Mouse (Mus musculus) cerebellum, adult 2 months (tissue): ENCODE measurements around the gene Rasgef1b. TPM values are rescaled to one million over a fixed set of nuclear protein-coding genes. Genes with fewer than 3 reads are reported as not detected.

Experiments
- DNase-seq, 2 experiments: peaks; one replicate each; pipeline ENCODE4 v3.0.0; 2021
- H3K27ac ChIP-seq: fragments of 200-500 bp; 2 replicates; pipeline ENCODE4 v1.5.1; 2012; ENCODE audit warnings: low read length, control low read depth, inconsistent platforms; ENCODE audit not compliant: insufficient read depth
- H3K27me3 ChIP-seq: fragments of 200-500 bp; 2 replicates; pipeline ENCODE4 v1.6.1; 2012; ENCODE audit warnings: inconsistent platforms, mild to moderate bottlenecking, low read length, moderate library complexity; ENCODE audit not compliant: control insufficient read depth, insufficient read depth
- H3K4me1 ChIP-seq: fragments of 200-500 bp; 2 replicates; pipeline ENCODE4 v1.6.1; 2011; ENCODE audit warnings: low read length; ENCODE audit not compliant: control insufficient read depth, insufficient read depth
- H3K4me3 ChIP-seq: fragments of 200-500 bp; replicated peaks from 2 replicates; pipeline ENCODE3; 2011; ENCODE audit warnings: mild to moderate bottlenecking, low read depth, low read length, control low read depth; ENCODE audit not compliant: insufficient read depth
- CTCF ChIP-seq: fragments of 200-500 bp; IDR thresholded peaks from 2 replicates; pipeline ENCODE4 v1.5.1; 2011; ENCODE audit warnings: low read depth, mild to moderate bottlenecking, control low read depth, low read length, moderate library complexity, borderline replicate concordance; ENCODE audit not compliant: insufficient read depth
- POLR2A ChIP-seq: fragments of 200-500 bp; IDR thresholded peaks from 2 replicates; pipeline ENCODE4 v1.6.1; 2011; ENCODE audit warnings: low read length, control low read depth, borderline replicate concordance; ENCODE audit not compliant: insufficient read depth
- WGBS: fragments of 180-500 bp; shearing (Covaris S2); methylation state at CpG from one replicate; pipeline ENCODE4 v1.1.7; 2018; 5-methylcytosine and 5-hydroxymethylcytosine counted together
- polyA plus RNA-seq: library from polyadenylated mRNA; depleted of rRNA; stranded (reverse); fragments of >200 nt; gene quantifications from 2 replicates; pipeline ENCODE4 v1.2.3, GENCODE M21; 2012

Rasgef1b gene
- polyA plus RNA-seq, 1 experiment, result 19.6 TPM

DNA sequence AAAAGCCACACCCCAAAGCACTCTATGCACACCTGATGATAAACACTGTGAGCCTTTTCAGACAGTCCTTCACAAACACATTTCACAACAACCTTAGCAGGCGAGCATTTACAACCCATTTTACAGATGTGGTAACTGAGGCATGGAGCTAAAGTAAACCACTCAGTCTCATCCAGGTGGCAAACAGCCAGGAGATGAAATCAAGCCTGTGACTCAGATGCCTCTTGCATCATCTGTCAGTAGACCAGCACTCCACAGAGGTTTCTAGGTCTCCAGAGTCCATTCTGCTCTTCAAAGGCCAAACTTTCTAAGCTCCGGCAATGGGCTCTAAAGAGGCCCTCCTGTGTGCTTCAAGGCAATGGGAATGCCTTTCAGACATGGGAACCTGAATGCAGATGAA lies 396.8 kb downstream of the Rasgef1b start:
- no peak for TF ChIP-seq POLR2A
- TF ChIP-seq CTCF, result no peak
- 94% methylated on average over 2 of the region's 2 CpGs for WGBS
- no peaks in the 10 kb centered on the region for H3K27me3 ChIP-seq
- H3K4me3 ChIP-seq, result no peak overlapping the region
- no peak overlapping the region for H3K27ac ChIP-seq
- no peaks in the 10 kb centered on the region for H3K4me1 ChIP-seq
- no peak for DNase-seq

DNA sequence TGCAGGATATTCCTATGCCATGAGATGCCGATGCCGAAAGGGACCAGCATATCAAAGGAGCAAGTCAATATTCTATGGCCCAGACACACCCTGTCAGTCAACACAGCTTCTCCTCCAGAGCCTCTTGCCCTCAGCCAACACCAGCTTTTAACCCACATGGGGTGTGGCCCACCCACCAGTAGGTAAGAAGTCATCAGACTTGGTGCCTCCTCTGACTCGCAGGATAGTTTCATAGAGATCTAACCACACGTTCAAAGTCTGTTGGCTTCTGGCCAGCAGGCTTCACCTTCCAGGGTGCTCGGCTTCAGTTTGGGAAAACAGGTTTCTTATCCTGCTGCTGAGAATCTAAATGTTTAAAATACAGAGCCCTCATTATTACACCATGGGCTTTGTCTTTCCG lies 399.8 kb downstream of the Rasgef1b start:
- WGBS, result 74% methylated on average over 6 of the region's 6 CpGs
- DNase-seq, result no peak
- TF ChIP-seq POLR2A, result no peak
- TF ChIP-seq CTCF, result no peak

DNA sequence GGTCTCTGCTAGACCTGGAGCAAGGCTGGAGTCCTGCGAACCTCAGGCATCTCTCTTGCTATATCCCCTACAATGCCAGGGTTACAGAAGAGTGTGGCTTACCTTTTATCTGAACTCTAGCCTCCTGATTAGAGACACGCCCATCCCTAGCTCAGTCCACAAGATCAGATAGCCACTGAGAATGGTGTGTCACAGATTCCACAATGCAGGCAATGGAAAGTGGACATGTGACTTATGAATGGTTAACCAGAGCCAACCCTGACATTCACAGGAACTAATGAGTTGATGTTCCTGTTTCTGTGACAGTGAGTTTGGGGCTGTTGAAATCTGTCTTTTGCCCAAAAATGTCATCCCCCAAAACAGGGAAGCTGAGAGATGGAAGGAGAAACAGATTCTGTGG lies 401.8 kb downstream of the Rasgef1b start:
- no peak overlapping the region for H3K27ac ChIP-seq
- TF ChIP-seq CTCF, result no peak
- TF ChIP-seq POLR2A, result no peak
- WGBS, result 96% methylated on average over 2 of the region's 2 CpGs

More for the DNA sequence above, 399.8 kb downstream of the Rasgef1b start:
- Histone ChIP-seq H3K27ac (no peak overlapping the region), H3K4me3 (no peak overlapping the region), H3K4me1 (no peaks in the 10 kb centered on the region), H3K27me3 (no peaks in the 10 kb centered on the region)

DNA sequence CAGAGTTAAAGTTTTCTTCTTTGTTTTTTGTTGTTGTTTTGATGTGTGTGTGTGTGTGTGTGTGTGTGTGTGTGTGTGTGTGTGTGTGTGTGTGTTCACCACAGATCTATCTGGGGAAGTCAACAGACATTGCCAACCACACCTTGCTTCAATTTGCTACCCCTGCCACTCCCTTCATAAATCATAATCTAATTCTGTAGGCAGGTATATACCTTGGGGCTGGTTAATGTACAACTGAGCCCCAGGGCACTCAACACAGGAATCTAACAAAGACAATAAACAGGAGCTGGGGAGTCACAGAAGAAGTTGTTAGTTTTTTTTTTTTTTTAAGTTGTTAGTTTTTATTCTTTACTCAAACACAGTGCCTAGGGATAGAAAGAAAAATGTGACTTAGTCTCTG lies 403.6 kb downstream of the Rasgef1b start:
- no peaks in the 10 kb centered on the region; the same call in 1 of the 2 replicates for H3K27me3 ChIP-seq
- no peak for TF ChIP-seq CTCF
- no peak for TF ChIP-seq POLR2A
- no peak for DNase-seq
- H3K27ac ChIP-seq, result no peak overlapping the region
- no peak overlapping the region for H3K4me3 ChIP-seq
- H3K4me1 ChIP-seq, result no peaks in the 10 kb centered on the region

More for the DNA sequence above, 401.8 kb downstream of the Rasgef1b start:
- H3K4me1 ChIP-seq, result no peaks in the 10 kb centered on the region
- DNase-seq, result no peak
- H3K4me3 ChIP-seq, result no peak overlapping the region
- H3K27me3 ChIP-seq, result no peaks in the 10 kb centered on the region

DNA sequence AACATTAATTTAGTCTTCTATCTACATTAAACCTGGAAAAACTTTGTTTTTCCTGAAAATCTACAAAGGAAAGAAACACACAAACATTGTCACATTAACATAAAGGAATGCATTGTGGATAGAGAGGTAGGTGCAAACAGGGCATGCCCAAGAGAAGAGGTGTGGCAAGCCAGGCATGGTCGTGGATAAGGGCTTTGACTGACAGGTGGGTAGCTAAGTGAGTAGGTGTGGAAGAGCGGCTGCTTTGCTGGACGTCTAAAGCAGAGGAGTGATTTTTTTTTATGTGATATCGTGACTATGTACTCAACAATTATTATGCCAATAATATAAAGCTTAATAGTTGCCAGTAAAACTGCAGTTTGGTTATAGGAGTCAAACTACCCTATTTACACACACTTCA lies 408.1 kb downstream of the Rasgef1b start:
- TF ChIP-seq CTCF (no peak), POLR2A (no peak)
- Histone ChIP-seq H3K4me1 (no peaks in the 10 kb centered on the region), H3K27me3 (no peaks in the 10 kb centered on the region; the same call in 1 of the 2 replicates), H3K27ac (no peak overlapping the region), H3K4me3 (no peak overlapping the region)
- 86% methylated on average over 4 of the region's 4 CpGs for WGBS
- DNase-seq, result no peak

DNA sequence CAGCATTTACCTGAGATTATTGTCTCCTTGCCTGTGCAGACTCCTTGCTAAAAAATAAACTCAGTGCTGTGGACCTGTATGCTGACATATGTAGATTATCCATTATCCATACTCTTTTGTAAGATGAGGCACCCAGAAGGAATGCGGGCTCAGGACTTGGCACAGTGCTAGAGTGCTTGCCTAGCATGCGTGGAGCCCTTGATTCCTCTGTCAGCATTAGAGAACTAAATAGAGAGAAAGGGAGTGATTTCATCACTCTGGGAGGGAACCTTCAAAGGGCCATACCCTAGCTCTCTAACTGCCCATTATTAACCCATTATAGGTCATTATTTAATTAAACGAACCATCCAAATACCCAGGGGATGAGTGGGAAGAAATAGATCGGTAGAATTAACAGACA lies 430.9 kb downstream of the Rasgef1b start:
- DNase-seq, result no peak
- no peaks in the 10 kb centered on the region for H3K4me1 ChIP-seq
- no peaks in the 10 kb centered on the region; the same call in 1 of the 2 replicates for H3K27me3 ChIP-seq
- H3K27ac ChIP-seq, result no peak overlapping the region
- no peak for TF ChIP-seq POLR2A
- no peak for TF ChIP-seq CTCF
- H3K4me3 ChIP-seq, result no peak overlapping the region
- 80% methylated on average over 4 of the region's 4 CpGs for WGBS

DNA sequence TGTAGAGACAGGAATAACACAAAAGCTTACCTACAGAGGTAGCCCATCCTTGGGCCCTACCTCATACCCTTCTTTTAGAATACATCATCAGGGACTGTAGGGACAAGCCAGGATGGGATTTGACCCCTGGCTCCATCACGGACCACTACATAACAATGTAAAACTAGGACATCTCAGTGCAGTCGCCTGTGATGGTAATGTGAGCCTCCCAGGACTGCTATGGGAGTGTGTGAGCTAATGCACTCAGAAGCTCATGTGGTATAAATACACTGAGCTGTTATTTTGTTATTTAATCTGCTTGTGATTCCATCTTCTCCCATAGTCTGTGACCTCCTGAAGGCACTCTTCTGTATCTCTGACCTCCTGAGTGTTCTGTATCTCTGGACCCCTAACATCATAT lies 432.5 kb downstream of the Rasgef1b start:
- TF ChIP-seq POLR2A, result no peak
- Histone ChIP-seq H3K4me1 (0 out of 2 replicates have a peak, but pooled peaks cover 5% of the 10 kb centered on the region), H3K27ac (no peak overlapping the region), H3K27me3 (no peaks in the 10 kb centered on the region; the same call in 1 of the 2 replicates), H3K4me3 (no peak overlapping the region)
- WGBS, result 86% methylated on average over 2 of the region's 2 CpGs
- no peak for DNase-seq

DNA sequence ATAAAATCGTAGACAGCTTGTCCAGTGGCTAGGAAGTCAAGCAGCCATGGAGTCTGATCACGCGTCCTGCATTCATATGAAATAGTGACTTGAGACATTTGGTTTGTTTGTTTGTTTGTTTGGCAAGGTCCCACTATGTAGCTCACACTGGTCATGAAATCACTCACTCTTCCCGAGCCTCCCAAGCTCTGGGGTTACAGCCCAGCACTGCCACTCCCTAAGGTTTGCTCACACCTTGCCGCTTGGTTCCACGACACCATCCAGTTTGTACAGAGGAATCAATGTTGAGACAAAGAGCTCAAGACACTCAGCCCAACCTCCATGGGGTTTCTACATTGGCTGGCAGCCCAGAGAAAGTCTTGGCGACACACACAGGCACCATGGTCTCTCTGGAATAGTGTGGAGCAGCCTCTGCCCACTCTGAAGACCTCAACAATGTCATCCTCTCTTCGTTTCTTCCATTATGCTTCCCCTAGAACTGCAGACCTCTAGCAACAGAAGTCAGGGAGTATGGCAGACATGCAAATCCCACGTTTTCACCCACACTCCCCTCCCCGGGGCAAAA lies 436.5 kb downstream of the Rasgef1b start:
- DNase-seq, result peak; percentile 10 to 16
- 43% methylated on average over 10 of the region's 10 CpGs for WGBS
- no peaks in the 10 kb centered on the region; the same call in 1 of the 2 replicates for H3K27me3 ChIP-seq
- no peak for TF ChIP-seq CTCF
- H3K4me1 ChIP-seq, result 0 out of 2 replicates have a peak, but pooled peaks cover 5% of the 10 kb centered on the region
- H3K4me3 ChIP-seq, result no peak overlapping the region
- H3K27ac ChIP-seq, result no peak overlapping the region
